Mouse (Mus musculus) MEL (cell line): Measurements from ENCODE around the gene Mfsd13b. TPM values are rescaled to one million over a fixed set of nuclear protein-coding genes. Genes with fewer than 3 reads are reported as not detected.

Source experiments
- DNase-seq: peaks from one replicate; pipeline ENCODE4 v3.0.0; 2011; ENCODE audit warnings: low read depth, low spot score
- H3K27ac ChIP-seq: 2 replicates; pipeline ENCODE4 v1.5.1; 2012; ENCODE audit warnings: low read depth, mild to moderate bottlenecking, control low read depth, low read length, moderate library complexity; ENCODE audit not compliant: control insufficient read depth
- H3K27me3 ChIP-seq, 2 experiments: fragments of 150-350 bp in 1 of 2; sonication (generic) in 1 of 2; 2 replicates each; pipeline ENCODE4 v1.6.1; 2012; ENCODE audit warnings: low read length in 2 of 2, mild to moderate bottlenecking in 2 of 2, improper control_type of control experiment in 1 of 2, moderate library complexity in 1 of 2; ENCODE audit not compliant: insufficient read depth in 2 of 2, control insufficient read depth in 1 of 2
- H3K36me3 ChIP-seq, 2 experiments: 2 replicates each; pipeline ENCODE4 v1.6.1; 2012 to 2014; ENCODE audit warnings: low read length in 2 of 2, improper control_type of control experiment in 1 of 2, inconsistent platforms in 1 of 2, mild to moderate bottlenecking in 1 of 2; ENCODE audit not compliant: insufficient read depth in 2 of 2, control insufficient read depth in 1 of 2
- H3K4me1 ChIP-seq, 2 experiments: fragments of 150-350 bp in 1 of 2; sonication (generic) in 1 of 2; 2 replicates each; pipeline ENCODE4 v1.6.1; 2012; ENCODE audit warnings: low read length in 2 of 2, improper control_type of control experiment in 1 of 2, mild to moderate bottlenecking in 1 of 2; ENCODE audit not compliant: insufficient read depth in 2 of 2, control insufficient read depth in 1 of 2
- H3K4me3 ChIP-seq, 2 experiments: fragments of 150-350 bp in 1 of 2; sonication (generic) in 1 of 2; 2 replicates each; pipeline ENCODE4 v1.5.1; 2012; ENCODE audit warnings: low read depth in 2 of 2, low read length in 2 of 2, mild to moderate bottlenecking in 2 of 2, moderate library complexity in 2 of 2, control low read depth in 1 of 2, improper control_type of control experiment in 1 of 2; ENCODE audit not compliant: control insufficient read depth in 1 of 2, insufficient read depth in 1 of 2
- H3K79me2 ChIP-seq: 2 replicates; pipeline ENCODE4 v1.6.1; 2012; ENCODE audit warnings: mild to moderate bottlenecking, low read length, moderate library complexity; ENCODE audit not compliant: control insufficient read depth, poor library complexity, insufficient read depth
- H3K9ac ChIP-seq: 2 replicates; pipeline ENCODE4 v1.6.1; 2012; ENCODE audit warnings: low read depth, mild to moderate bottlenecking, control low read depth, low read length, moderate library complexity; ENCODE audit not compliant: control insufficient read depth, poor library complexity, severe bottlenecking
- H3K9me3 ChIP-seq: fragments of 150-350 bp; sonication (generic); replicated peaks from 2 replicates; pipeline ENCODE4 v1.6.1; 2012; ENCODE audit warnings: mild to moderate bottlenecking, low read length, improper control_type of control experiment, moderate library complexity; ENCODE audit not compliant: insufficient read depth
- CHD1 ChIP-seq: IDR thresholded peaks from 2 replicates; pipeline ENCODE4 v1.6.1; 2012; ENCODE audit warnings: low read depth, mild to moderate bottlenecking, inconsistent platforms, low read length, improper control_type of control experiment
- CTCF ChIP-seq, 3 experiments: IDR thresholded peaks in 2 of 3; conservative IDR thresholded peaks in 1 of 3; 2 replicates each; pipeline ENCODE4 v1.5.1; 2011 to 2012; ENCODE audit warnings: low read length in 3 of 3, low read depth in 2 of 3, mild to moderate bottlenecking in 2 of 3, improper control_type of control experiment in 1 of 3, inconsistent platforms in 1 of 3, mixed read lengths in 1 of 3, moderate library complexity in 1 of 3; ENCODE audit not compliant: control insufficient read depth in 1 of 3, insufficient read depth in 1 of 3, poor library complexity in 1 of 3, severe bottlenecking in 1 of 3
- E2F4 ChIP-seq: IDR thresholded peaks from 2 replicates; pipeline ENCODE4 v1.6.1; 2011; ENCODE audit warnings: low read depth, low read length, improper control_type of control experiment, borderline replicate concordance
- EP300 ChIP-seq, 2 experiments: IDR thresholded peaks; 2 replicates each; pipeline ENCODE4 v1.6.1; 2011; ENCODE audit warnings: improper control_type of control experiment in 2 of 2, low read length in 2 of 2, low read depth in 1 of 2, mild to moderate bottlenecking in 1 of 2
- ETS1 ChIP-seq: IDR thresholded peaks from 2 replicates; pipeline ENCODE4 v1.6.1; 2012; ENCODE audit warnings: low read depth, mild to moderate bottlenecking, inconsistent platforms, low read length, improper control_type of control experiment, moderate library complexity
- GABPA ChIP-seq: IDR thresholded peaks from 2 replicates; pipeline ENCODE4 v1.6.1; 2012; ENCODE audit warnings: low read depth, mild to moderate bottlenecking, inconsistent platforms, low read length, improper control_type of control experiment, moderate library complexity
- GATA1 ChIP-seq: IDR thresholded peaks from 2 replicates; pipeline ENCODE4 v1.6.1; 2011; ENCODE audit warnings: low read depth, low read length, improper control_type of control experiment
- JUND ChIP-seq: IDR thresholded peaks from 2 replicates; pipeline ENCODE4 v1.6.1; 2011; ENCODE audit warnings: low read depth, mild to moderate bottlenecking, improper control_type of control experiment, low read length
- MAZ ChIP-seq: IDR thresholded peaks from 2 replicates; pipeline ENCODE4 v1.6.1; 2012; ENCODE audit warnings: low read depth, mild to moderate bottlenecking, inconsistent platforms, low read length, improper control_type of control experiment
- MEF2A ChIP-seq: IDR thresholded peaks from 2 replicates; pipeline ENCODE4 v1.6.1; 2014; ENCODE audit warnings: low read depth, mild to moderate bottlenecking, inconsistent platforms, low read length, improper control_type of control experiment; ENCODE audit not compliant: poor library complexity, insufficient replicate concordance, severe bottlenecking; ENCODE audit errors: extremely low read depth
- MXI1 ChIP-seq: IDR thresholded peaks from 2 replicates; pipeline ENCODE4 v1.6.1; 2011; ENCODE audit warnings: mild to moderate bottlenecking, low read depth, low read length, improper control_type of control experiment
- MYB ChIP-seq: IDR thresholded peaks from 2 replicates; pipeline ENCODE4 v1.6.1; 2011; ENCODE audit warnings: mild to moderate bottlenecking, low read depth, low read length, improper control_type of control experiment
- POLR2A ChIP-seq, 2 experiments: IDR thresholded peaks; 2 replicates each; pipeline ENCODE4 v1.6.1; 2011 to 2012; ENCODE audit warnings: low read length in 2 of 2, mild to moderate bottlenecking in 2 of 2, control low read depth in 1 of 2, improper control_type of control experiment in 1 of 2, low read depth in 1 of 2, moderate library complexity in 1 of 2; ENCODE audit not compliant: control insufficient read depth in 1 of 2, insufficient read depth in 1 of 2, poor library complexity in 1 of 2
- RCOR1 ChIP-seq: IDR thresholded peaks from 2 replicates; pipeline ENCODE4 v1.6.1; 2012; ENCODE audit warnings: low read depth, mild to moderate bottlenecking, inconsistent platforms, low read length, improper control_type of control experiment
- SIN3A ChIP-seq: IDR thresholded peaks from 2 replicates; pipeline ENCODE4 v1.6.1; 2012; ENCODE audit warnings: low read length, improper control_type of control experiment, inconsistent platforms
- SMC3 ChIP-seq: IDR thresholded peaks from 2 replicates; pipeline ENCODE4 v1.6.1; 2011; ENCODE audit warnings: low read depth, low read length, improper control_type of control experiment
- TBP ChIP-seq: IDR thresholded peaks from 2 replicates; pipeline ENCODE4 v1.8.0; 2011; ENCODE audit warnings: low read depth, low read length, improper control_type of control experiment
- TCF12 ChIP-seq: IDR thresholded peaks from 2 replicates; pipeline ENCODE4 v1.6.1; 2014; ENCODE audit warnings: low read depth, mild to moderate bottlenecking, inconsistent platforms, low read length, improper control_type of control experiment, moderate library complexity
- USF1 ChIP-seq: IDR thresholded peaks from 2 replicates; pipeline ENCODE4 v1.6.1; 2014; ENCODE audit warnings: low read depth, mild to moderate bottlenecking, inconsistent platforms, low read length, improper control_type of control experiment, moderate library complexity
- polyA plus RNA-seq, 2 experiments: library from polyadenylated mRNA; stranded (reverse) in 1 of 2; unstranded in 1 of 2; fragments of >175 nt in 1 of 2; fragments of >200 nt in 1 of 2; gene quantifications; 2 replicates each; pipeline versions ENCODE4 v1.2.1 to v1.2.4; 2012; ENCODE audit warnings: low replicate concordance in 2 of 2, low read depth in 1 of 2; ENCODE audit not compliant: insufficient read length in 2 of 2, insufficient read depth in 1 of 2, missing spikeins in 1 of 2
- total RNA-seq: library from RNA; depleted of rRNA; stranded (reverse); fragments of 300-350 nt; gene quantifications from 2 replicates; pipeline ENCODE4 v1.2.3, GENCODE M21; 2012

Gene Mfsd13b
- total and polyA plus RNA-seq, 3 experiments, result 0.17 TPM; not detected in 2

GRCm38 (mm10) chr7:120963126-120963525 is 19.2 kb upstream of the Mfsd13b start:
- Histone ChIP-seq H3K36me3 (peaks cover 0 to 7% of the 10 kb centered on the region in 2 experiments; a peak in 2 of 4 replicates), H3K27ac (no peak overlapping the region), H3K4me3 (no peak overlapping the region), H3K9ac (no peak overlapping the region), H3K4me1 (no peaks in the 10 kb centered on the region), H3K27me3 (no peaks in the 10 kb centered on the region), H3K79me2 (no peaks in the 10 kb centered on the region), H3K9me3 (no peaks in the 10 kb centered on the region)
- DNase-seq, result no peak
- TF ChIP-seq CTCF (IDR thresholded peaks at IDR 0.05 in 2 of 3, conservative IDR thresholded peaks at IDR 0.05 in 1 of 3; ENCODE audit: control insufficient read depth in 1 of 3, insufficient read depth in 1 of 3, low read depth in 2 of 3, low read length in 3 of 3, poor library complexity in 1 of 3, severe bottlenecking in 1 of 3), result no peak
- TF ChIP-seq E2F4, result no peak
- TF ChIP-seq SMC3, result no peak
- TF ChIP-seq GABPA, result no peak
- TF ChIP-seq ETS1, result no peak
- no peak for TF ChIP-seq MXI1
- TF ChIP-seq USF1, result no peak
- TF ChIP-seq POLR2A (IDR thresholded peaks at IDR 0.05; ENCODE audit: control insufficient read depth in 1 of 2, insufficient read depth in 1 of 2, low read depth in 1 of 2, low read length in 2 of 2, poor library complexity in 1 of 2), result no peak
- TF ChIP-seq TBP, result no peak
- no peak for TF ChIP-seq MYB
- TF ChIP-seq MAZ, result no peak

GRCm38 (mm10) chr7:120969221-120969620 is 13.1 kb upstream of the Mfsd13b start:
- no peaks in the 10 kb centered on the region for H3K27me3 ChIP-seq
- peaks cover 3% of the 10 kb centered on the region for H3K79me2 ChIP-seq
- peak overlapping the region; percentile 35; the same call in 1 of the 2 replicates for H3K27ac ChIP-seq
- peak; percentile 64 for DNase-seq
- no peak for TF ChIP-seq CHD1
- peak; percentile 60 for TF ChIP-seq SIN3A
- no peak for TF ChIP-seq TBP
- peak; percentile 69 for TF ChIP-seq GATA1
- TF ChIP-seq JUND, result no peak
- TF ChIP-seq ETS1, result peak; percentile 63; the same call in 1 of the 2 replicates
- peak; percentile 34 to 44; a peak in 1 of 4 replicates for TF ChIP-seq EP300 (IDR thresholded peaks at IDR 0.05; ENCODE audit: low read depth in 1 of 2, low read length in 2 of 2)
- TF ChIP-seq RCOR1, result 0 out of 2 replicates have a peak, but pooled peaks have one; percentile 43
- TF ChIP-seq MEF2A, result no peak
- peak; percentile 44; the same call in 1 of the 2 replicates for TF ChIP-seq TCF12
- H3K36me3 ChIP-seq, result peaks cover 5 to 16% of the 10 kb centered on the region in 2 experiments
- H3K9ac ChIP-seq, result no peak overlapping the region
- peaks cover 12 to 16% of the 10 kb centered on the region in 2 experiments for H3K4me1 ChIP-seq
- no peaks in the 10 kb centered on the region for H3K9me3 ChIP-seq
- H3K4me3 ChIP-seq, result no peak overlapping the region
